Mouse (Mus musculus) heart, postnatal 10 days (tissue): ENCODE data around the gene Ndufc2. TPM values are rescaled to one million over a fixed set of nuclear protein-coding genes. Genes with fewer than 3 reads are reported as not detected.

ENCODE experiments used
- DNase-seq, 2 experiments: peaks; one replicate each; pipeline ENCODE4 v3.0.0; 2021
- intact Hi-C: fragments of 180-260 bp; cut with DNase I; formaldehyde crosslinking; loops from one replicate; pipeline ENCODE4 v1.15.1; 2025
- total RNA-seq, 2 experiments: library from RNA; stranded (reverse); gene quantifications; 2 replicates each; pipeline ENCODE4 v1.2.3; 2021

Ndufc2 gene
- 100 to 1,000 TPM; 525 to 575 TPM for total RNA-seq

DNA sequence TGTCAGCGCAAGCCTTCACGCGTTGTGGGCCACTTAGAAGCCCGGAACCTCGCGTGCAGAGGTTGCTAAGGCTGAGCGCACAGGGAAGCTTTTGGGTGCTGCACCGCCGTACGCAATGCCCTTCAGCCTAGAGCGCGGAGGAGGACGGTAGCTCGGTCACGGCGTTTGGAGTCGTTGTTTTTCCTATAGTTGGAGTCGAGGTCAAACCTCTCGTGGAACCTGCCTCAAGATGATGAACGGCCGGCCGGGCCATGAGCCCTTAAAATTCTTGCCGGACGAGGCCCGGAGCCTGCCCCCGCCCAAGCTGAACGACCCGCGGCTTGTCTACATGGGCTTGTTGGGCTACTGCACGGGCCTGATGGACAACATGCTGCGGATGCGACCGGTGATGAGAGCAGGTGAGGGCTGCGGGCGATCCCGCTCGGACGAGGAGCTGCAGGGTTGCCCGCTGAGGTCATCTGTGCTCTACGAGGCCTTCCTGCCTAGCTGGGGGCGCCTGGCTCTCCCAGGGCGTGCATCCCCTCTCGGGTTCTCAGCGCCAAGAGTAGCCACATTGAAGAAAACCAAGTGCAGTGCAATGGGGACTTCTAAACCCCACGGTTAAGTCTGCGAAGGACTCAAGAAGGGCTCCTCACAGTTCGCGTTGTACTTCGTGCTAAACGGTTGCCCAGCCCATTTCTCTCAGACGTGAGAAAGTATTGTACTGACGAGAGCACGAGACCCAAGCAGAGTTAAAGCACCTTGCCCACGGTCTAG is at the start of gene Ndufc2:
Ndufc2 (plus strand) TSS at position 44 of the 756 bp plus-strand sequence.
- intact Hi-C loops = loop anchor here (2.0 kb wide), 1 partner anchor 29 kb away; the partner anchor contains the start of gene Alg8
- peak; percentile 83 to 86 for DNase-seq

GRCm38 (mm10) chr7:97350891-97351290 is 48.9 kb upstream of the Ndufc2 start:
- intact Hi-C loops = no loop called here
- DNase-seq = no peak

- DNase-seq = no peak
These were observed 47.9 kb upstream of the Ndufc2 start for GRCm38 (mm10) chr7:97351792-97352513.

DNA sequence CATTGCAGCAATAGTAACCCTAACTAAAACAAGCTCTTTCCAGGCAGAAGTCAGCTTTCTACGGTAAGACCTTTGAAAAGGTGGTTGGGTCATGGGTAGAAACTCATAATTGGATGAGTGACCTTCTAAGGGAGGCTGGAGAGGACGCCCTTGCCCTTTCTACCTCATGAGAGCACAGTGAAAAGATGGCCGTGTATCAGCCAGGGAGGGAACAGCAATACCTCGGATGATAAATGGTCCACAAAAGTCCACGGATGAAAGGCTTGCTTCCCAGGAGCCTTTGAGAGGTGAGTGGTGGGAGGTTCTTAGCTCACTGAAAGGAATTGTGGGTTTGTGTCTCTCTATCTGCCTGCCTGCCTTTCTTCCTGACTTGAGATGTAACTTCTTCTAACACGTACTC is 46.4 kb upstream of the Ndufc2 start:
- intact Hi-C loops = no loop called here
- DNase-seq = no peak

More at GRCm38 (mm10) chr7:97351792-97352513, 47.9 kb upstream of the Ndufc2 start:
- intact Hi-C loops = no loop called here

- intact Hi-C loops = no loop called here
- peak; percentile 52 to 55 for DNase-seq
These were observed 44.5 kb upstream of the Ndufc2 start for GRCm38 (mm10) chr7:97355068-97355841.

DNA sequence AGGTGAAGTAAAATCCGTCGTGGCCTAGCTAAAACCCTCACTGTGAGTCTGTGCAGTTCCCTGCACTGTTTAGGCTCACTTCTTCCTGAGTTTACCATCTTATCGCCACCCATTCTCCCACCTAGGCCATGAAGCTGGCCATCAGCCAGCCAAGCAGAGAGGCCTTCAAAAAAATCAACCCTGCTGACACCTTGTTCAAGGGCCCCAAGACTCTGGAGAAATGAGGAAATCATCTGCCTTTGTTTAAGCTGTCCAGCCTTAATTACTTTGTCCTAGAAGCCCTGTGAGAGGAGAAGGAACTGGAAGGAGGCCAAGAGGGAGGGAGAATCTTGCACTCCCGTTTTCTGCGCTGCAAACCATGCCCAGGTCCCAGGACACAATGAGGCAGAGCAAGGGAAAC is 43.5 kb upstream of the Ndufc2 start:
- no peak for DNase-seq
- intact Hi-C loops = no loop called here

DNA sequence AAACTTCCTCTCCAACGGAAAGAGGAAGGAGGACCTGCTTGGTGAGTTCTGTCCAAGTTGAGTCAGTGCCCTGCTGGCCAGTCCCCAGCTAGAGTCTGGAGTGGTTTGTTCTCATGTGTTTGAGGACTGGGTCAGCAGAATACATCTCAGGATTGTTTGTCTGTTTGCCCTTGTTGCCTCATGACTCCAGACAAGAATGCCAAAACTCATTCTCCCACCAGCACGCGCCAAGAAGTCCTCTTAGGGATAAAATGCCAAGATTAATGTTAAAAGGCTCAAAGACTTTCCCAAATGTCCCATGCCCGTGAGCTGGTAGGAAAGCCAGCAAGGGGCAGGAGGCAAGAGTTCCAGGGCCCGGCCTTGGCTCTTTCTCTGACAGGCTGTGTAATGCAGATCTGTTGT is 42.9 kb upstream of the Ndufc2 start:
- peak; percentile 63 to 64 for DNase-seq
- intact Hi-C loops = no loop called here

DNA sequence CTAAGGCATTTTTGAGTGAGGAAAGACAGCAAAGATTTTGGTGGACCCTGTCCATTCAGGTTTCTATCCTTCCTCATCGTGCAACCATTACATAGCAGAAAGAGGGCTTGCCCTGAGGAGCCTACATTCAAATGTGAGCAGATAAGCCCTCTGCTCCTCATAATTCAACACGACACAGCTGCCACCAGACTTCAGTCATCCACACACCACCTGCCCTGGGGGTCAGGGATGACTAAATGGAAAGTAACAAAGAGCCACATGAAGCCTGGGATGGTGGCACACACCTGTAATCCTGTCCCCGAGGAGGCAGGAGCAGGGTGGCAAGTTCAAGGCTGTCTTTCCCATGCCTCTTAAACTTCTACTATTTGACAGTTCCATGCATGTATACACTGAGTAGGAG is 42.0 kb upstream of the Ndufc2 start:
- intact Hi-C loops = no loop called here
- DNase-seq = no peak

DNA sequence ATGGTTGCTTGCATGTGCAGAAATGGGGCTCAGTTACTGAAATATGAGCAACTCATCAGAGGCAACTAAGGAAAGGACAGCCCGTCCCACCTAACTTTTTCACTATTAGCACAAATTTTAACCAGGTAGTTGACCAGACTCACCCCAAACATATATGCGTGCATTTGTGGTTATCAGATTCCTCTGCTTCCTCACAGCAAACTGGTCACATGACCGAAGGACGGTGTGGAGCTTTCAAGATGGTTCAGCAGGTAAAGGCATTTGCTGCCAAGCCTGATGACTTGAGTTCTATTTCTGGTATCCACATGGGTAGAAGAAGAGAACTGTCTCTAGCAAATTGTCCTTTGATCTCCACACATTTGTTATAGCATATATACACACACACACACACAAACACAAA is 41.5 kb upstream of the Ndufc2 start:
- intact Hi-C loops = no loop called here
- DNase-seq = no peak

- intact Hi-C loops = no loop called here
- DNase-seq = no peak
These were observed 39.6 kb upstream of the Ndufc2 start for GRCm38 (mm10) chr7:97360166-97360565.

- intact Hi-C loops = no loop called here
- no peak for DNase-seq
These were observed 38.8 kb upstream of the Ndufc2 start for GRCm38 (mm10) chr7:97360955-97361354.

GRCm38 (mm10) chr7:97361467-97361866 is 38.3 kb upstream of the Ndufc2 start:
- peak; percentile 21 to 56 for DNase-seq
- intact Hi-C loops = no loop called here

DNA sequence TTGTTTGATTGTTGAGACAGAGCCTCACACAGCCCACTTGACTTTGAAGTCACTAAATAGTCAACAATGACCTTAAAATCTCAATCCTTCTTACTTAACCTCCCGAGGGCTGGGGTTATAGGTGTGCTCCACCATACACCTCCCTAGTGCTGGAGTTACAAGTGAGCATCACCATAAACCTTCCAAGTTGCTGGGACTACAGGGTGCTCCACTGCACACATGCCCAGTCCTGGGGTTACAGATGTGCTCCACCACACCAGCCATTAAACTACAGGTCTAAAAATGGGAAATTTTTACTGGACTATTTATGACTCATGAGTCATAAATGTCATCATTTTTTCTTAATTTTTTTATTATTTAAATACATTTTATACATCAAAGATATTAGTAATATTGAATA is 33.9 kb upstream of the Ndufc2 start:
- intact Hi-C loops = no loop called here

GRCm38 (mm10) chr7:97375101-97375500 is 24.7 kb upstream of the Ndufc2 start:
- no peak for DNase-seq
- intact Hi-C loops = no loop called here

More for the DNA sequence above, 33.9 kb upstream of the Ndufc2 start:
- DNase-seq = no peak

DNA sequence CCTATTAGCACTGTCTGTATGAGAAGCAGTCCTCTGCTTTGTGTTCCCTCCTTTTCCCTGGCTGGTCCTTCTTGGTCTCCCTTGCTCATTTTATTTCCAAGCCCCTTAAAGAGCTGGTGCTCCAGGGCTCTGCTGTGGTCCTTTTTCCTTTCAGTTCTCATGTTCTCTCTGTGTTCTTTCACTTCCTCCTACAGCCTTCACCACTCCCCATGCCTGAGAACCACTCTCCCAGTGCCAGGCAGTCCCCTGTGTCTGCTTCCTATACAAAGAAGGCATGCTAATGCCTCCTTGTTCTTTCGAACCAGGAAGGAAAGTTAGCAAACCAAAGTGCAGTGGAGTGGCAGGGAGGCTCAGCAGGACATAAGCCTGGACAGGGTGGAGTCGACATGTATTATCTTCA is 23.9 kb upstream of the Ndufc2 start:
- intact Hi-C loops = no loop called here
- no peak for DNase-seq

DNA sequence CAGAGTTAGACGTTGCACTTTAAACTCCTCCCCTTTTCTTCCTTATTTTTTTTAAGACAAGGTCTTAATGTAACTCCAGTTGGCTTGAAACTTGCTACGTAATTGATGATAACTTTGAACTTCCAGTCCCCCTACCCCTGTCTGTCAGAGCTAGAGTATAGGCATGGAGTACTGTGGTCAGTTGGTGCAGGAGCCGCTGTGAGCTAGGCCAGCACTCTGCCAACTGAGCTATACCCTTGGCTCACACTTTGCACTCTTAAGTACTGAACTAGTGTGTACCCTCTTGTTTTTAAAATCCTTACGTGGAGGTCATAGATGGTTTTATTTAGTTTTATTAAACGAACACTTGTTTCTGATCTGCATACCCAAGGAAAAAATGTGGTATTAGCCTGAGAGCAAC is 20.5 kb upstream of the Ndufc2 start:
- no peak for DNase-seq
- intact Hi-C loops = no loop called here

GRCm38 (mm10) chr7:97380500-97381123 is 19.2 kb upstream of the Ndufc2 start:
- no peak for DNase-seq
- intact Hi-C loops = no loop called here

GRCm38 (mm10) chr7:97382661-97383060 is 17.1 kb upstream of the Ndufc2 start:
- intact Hi-C loops = no loop called here
- DNase-seq = no peak

DNA sequence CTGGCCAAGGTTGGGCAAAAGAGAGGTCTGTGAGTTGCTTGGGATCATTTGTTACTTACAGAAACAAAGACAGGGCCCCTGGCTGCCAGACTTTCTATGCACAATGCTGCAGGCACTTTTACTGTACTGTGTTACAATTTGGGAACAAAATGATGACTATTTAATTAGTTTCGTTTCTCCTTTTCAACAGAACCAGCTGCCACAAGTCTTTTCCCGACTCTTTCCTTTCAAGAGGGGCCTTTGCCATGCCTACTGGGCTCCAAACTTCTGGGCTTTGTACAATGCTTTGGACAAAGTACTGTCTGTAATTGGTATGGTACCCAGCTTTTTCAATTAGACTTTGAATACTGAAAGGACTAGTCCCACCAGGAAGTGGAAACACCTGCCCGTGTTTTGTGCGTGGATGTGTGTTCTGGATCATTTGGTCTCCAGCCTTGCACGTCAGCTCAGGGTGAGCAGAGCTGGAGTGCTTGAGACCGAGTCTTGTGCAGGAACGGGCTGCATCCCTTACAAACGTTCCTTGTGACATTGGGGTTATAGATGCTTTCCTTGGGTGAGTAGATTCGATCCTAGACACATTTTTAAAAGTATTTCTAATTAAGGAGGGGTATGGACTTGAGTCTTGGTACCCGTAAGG is 16.2 kb upstream of the Ndufc2 start:
- intact Hi-C loops = no loop called here
- no peak for DNase-seq

GRCm38 (mm10) chr7:97386106-97386805 is 13.5 kb upstream of the Ndufc2 start:
- intact Hi-C loops = no loop called here
- DNase-seq = peak; percentile 49 to 51
